Mouse (Mus musculus): ENCODE data around the gene Cd44. TPM values are rescaled to one million over a fixed set of nuclear protein-coding genes. Genes with fewer than 3 reads are reported as not detected.

Gene Cd44
- total RNA-seq, 4 experiments from 2014 or later, result 2.2 to 5.0 (median 3.4) TPM

DNA sequence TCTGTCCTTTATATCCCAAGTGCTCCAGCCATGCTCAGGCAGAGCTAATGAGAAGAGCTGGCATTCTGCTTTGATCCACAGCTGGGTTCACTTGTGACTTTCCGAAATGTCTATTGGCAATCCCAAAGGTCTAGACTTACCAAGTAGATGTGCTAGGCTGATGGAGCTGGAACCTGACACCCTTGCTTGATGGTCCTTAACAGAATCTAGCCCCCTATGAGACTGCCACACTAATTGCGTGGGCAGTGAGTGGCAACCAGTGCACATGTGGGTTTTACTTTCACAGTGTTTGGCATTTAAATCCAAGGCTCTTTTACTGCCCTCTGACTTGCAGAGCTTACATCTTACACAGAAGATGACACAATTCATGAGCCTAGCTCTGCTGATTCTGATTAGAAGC is 29.0 kb downstream of the Cd44 start:
- DNase-seq (ENCODE audit: low spot score in 2 of 2), result no peak

DNA sequence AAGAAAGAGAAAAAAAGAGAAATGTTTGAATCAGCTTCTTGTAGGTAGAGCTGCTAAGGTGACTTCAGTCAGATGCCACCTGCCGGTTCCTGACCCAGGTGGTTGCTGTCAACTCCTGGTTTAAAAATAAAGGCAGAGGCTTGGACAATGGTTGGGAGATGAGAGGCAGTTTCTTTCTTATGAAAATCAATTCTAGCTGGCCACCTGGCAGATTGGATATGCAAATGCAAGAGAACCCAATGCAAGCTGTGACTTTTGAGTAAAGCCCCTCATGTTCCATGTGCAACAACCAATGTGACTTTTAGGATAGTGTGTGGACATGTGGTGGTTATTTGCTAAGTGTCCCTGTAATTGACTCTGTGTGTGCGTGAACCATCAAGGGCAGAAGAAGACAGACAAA is 33.0 kb downstream of the Cd44 start:
- DNase-seq (ENCODE audit: low spot score in 2 of 2), result no peak

DNA sequence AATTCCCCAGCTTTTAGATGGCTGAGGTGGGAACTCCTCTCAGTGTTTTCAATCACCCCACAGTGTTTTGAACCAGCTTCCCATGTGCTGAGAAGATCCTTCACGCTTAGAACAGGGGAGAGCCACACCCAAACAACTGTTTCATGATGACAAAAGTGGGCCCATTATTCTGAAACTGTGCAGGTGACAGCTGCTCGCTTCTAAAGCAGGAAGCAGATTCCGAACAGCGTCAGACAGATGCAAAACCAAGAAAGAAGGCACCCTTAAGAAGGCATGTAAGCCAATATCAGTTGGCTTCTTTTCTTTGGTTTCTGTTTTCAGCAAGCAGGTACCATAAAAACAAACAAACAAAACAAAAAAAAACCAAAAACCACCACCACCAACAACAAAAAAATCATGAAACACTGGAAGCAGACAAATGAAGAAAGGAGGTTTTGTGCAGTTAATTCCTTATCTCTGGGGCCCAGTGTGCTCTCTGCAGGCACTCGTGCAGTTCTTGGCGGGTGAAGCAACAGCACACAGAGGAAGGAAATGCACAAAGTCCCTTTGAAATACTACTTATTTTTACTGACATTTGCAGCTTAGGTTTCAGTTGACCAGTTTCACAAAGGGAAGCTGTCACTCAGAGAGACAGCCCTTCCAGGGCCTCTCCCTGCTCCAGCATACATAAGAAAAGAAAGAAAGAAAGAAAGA is 33.9 kb downstream of the Cd44 start:
- DNase-seq (ENCODE audit: low spot score in 2 of 2), result no peak

DNA sequence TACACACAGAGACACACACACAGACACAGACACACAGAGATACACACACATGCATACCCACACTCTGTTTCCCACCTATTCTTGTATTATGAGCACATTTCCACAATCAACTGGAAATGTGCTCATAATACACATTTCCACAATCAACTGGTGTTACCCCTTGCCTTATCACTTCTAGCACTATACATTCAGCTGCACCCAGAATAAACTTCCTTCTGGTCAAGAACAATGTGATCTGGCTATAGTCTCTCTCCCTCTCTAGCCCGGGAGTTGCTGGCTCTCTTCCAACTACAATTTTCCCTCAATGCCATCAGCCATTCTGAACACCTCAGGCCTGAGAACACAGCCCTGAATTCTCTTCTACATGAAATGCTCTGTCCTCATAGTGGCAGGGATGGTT is 34.9 kb downstream of the Cd44 start:
- DNase-seq (ENCODE audit: low spot score in 2 of 2), result no peak

DNA sequence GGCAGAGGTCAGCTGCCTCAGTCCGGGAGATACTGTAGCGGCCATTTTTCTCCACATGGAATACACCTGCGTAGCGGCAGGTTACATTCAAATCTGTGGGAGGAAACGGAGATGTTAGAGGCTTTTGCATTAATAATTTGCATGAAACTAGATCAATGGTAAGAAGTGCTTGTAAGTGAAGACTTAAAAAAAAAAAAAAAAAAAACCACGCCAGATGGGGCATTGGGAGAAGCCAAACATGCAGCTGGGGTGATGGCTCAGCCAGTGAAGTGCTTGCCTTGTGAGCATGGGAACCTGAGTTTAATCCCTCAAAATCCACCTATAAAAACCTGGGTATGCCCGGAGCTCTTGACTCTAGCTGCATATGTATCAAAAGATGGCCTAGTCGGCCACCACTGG is 36.1 kb downstream of the Cd44 start:
- no peak for DNase-seq (ENCODE audit: low spot score in 2 of 2)

DNA sequence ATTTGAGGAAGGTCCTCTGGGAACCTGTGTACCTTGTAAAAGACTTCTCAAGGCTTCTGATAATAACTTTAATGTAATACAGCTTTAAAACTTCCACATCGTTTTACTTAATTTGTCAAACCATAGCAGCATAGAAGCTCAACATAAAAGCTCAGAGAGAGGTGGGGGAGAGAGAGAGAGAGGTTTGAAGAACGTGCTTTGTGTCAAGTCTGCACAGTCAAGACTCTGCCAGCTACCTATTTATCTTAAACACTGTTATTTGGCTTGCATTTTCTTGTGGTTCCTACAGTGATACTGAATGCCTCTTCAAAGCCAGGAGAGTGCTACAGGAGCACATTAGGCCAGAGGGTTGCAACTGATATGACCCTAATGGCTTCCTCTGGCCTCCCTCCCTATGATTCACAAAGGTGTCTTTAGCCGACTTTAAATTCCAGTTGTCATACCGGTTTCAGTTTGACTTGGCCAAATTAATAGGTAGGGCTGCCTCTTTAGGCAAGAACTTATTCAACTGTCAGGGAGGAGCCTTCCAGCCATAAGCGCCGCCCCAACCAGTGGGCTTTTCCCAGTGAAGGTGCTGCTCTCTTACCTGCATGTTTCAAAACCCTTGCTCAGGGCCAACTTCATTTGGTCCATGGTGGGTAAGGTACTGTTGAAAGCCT is 36.6 kb downstream of the Cd44 start:
- no peak for DNase-seq (ENCODE audit: low spot score in 2 of 2)

DNA sequence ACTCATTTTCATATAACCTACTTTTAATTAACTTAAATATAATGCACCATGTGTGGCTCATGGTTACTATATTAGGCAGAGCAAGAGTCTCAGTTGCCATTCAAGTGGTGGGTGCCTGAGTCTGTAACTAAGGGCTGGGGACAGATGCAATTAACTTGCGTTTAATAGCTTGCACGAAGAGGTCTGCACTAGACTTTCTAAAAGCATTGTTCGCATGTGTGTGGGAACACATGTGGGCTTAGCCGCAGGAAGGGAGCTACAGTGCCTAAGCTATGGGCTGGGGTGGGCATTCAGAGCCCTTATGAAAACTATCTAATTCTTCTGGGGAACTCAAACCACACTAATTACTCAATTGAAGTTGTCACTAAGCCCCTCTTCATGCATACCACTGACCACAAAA is 37.4 kb downstream of the Cd44 start:
- no peak for DNase-seq (ENCODE audit: low spot score in 2 of 2)

DNA sequence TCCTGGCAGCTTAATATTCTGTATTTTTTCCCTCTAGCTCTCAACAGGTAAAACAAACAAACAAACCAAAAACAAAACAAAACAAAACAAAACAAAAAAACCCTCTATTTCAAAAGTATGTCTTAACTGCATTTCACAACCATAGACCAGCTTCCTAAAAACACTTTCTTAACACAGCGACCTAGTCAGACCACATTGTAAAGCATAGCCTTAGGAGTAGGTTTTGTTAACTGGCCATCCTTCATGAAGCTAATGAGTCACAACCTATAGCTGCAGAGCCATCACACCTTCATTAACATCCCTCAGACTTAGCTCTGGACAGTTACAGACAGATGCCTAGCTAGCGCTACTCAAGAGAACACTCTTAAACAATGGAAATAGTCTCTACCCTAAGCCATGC is 37.9 kb downstream of the Cd44 start:
- DNase-seq (ENCODE audit: low spot score in 2 of 2), result no peak

DNA sequence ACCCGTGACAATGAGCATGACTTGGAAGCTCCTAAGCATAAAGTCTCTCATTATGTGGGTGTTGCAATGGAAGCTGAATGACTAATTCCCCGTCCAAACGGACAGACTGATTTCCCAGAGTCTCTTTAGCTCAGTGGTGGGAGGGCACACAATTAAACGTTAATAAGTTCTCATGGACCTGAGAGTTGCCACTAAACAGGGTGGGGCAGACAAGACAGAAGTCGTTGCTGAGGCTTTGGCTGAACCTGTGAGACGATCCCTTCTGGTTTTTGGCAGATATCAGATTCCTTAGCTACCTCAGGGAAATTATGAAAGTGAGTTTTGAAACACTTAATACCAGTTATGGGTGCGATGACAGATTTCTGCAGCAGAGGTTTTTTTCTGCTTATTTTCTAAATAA is 38.8 kb downstream of the Cd44 start:
- DNase-seq (ENCODE audit: low spot score in 2 of 2), result no peak

DNA sequence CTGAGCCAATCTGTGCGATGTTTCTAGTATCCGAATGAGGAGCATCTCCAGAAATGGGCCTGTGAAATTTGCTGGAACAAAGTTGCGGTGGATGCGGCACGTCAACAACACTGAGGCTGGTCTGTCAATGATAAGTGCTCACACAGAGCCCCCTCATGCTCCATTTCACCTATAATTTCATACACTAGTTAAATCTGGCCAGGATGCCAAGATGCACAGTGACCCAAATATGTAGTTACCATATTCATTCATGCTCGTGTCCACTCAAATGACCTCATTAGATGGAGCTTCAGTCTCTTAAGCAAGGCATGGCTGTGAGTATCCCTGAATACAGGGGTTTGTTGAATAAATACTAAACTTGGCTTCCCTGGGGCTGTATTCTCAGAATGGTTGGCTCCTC is 43.2 kb downstream of the Cd44 start:
- no peak for DNase-seq (ENCODE audit: low spot score in 2 of 2)

DNA sequence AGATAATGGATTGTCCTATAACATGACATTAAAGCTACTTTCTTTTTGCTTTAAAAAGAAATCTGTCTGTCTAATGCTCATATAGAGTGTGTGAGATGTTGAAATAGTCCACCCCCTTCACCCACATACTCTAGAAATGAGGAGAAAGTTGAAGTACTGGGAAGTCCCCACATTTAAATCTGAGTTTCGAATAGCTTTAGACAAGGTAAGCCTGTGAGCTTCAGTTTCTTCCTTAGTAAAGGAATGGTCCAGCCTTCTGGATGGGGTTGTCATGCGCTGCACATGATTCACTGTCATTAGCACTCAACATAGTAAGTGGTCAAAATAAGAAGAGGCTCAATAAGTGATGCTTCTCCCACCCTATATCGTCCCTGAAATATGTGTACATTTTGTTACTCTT is 48.2 kb downstream of the Cd44 start:
- no peak for DNase-seq (ENCODE audit: low spot score in 2 of 2)

DNA sequence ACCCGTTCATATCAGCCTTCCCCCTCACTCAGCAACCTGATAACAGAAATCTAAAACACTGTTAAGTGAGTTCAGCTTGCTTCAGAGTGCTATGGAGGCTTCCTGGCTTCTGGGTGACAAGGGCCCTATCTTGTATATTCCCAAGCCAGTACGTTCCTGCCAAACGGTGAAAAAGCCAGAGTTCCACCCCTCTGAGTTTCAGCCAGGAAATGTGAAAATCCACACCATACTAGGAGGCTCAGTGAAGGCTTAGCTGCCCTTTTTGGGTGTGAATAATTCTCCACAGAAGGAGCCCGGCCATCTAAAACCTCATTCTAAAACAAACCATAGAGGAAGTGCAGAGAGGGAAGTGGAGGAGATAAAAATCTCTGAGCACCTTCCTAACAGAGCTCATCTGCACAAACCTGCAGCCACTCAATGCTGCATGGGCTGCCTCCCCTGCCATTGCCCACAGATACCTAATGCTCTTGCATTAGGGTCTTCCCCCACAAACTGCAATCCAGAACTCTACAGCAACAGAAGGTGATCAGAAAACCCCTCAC is 49.5 kb downstream of the Cd44 start:
- DNase-seq (ENCODE audit: low spot score in 2 of 2), result no peak

DNA sequence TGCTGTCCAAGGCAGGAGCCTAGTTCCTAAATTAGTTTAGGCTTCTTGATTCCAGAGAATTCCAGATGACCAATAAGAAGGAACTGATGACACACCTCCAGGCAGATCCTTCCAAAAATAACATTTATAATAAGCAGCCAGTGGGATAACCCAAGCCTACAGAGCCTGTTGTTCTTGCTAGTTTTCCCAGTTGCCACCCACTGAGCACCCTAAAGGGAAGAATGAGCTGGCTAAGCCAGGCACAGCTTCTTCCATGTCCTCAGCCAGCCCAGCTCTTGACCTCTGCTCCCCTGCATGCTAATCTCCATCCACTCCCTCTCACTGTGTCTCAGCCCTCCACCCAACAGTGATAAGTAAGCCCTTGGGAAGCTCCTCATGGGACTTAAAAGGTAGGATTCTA is 51.4 kb downstream of the Cd44 start:
- no peak for DNase-seq (ENCODE audit: low spot score in 2 of 2)

DNA sequence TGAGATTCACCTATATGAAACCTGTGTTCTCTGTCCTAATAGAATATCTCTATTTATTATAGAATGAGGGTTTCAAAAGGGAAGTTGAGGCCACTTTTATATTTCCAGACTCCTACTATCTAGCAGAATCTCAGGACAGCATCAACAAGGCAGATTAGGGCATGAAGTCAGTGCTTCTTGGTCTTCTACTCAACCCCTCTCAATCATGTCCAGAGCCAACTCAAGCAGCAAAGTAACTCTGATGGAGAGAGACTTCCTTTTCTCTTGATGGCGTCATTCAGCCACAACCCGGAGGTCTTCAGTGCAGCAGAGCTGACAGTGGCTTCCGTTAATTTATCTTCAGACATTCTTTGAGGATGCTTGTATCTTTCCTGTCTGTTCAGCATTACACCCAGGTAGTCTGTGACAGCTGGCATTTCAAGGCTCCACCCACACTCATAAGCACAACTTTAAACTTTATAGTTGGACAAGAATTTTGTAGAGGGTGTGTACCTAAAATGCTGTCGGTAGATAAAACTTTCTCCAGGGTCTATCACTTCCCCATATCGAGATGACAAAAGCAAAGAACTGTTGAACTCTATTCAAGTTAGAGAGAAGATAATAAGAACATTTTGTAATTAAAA is 52.5 kb downstream of the Cd44 start:
- no peak for DNase-seq (ENCODE audit: low spot score in 2 of 2)

DNA sequence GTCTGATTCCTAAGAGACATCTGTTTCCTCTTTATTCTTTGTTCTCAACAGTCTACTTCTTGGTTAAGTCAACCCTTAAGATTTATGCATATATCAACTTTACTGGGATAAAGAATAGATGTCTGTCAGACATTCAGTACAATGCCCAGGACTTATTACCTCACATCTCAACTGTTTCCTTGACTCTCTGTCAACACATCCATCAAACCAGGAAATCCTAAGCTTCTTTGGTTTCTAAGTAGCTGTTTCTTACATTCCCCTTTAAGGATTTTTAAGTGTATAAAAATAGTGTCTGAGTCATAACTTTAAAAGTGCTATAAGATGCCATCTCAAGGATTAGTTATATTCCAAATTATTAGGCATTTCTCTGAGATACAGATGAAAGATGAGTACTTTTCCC is 60.2 kb downstream of the Cd44 start:
- no peak for DNase-seq (ENCODE audit: low spot score in 2 of 2)

DNA sequence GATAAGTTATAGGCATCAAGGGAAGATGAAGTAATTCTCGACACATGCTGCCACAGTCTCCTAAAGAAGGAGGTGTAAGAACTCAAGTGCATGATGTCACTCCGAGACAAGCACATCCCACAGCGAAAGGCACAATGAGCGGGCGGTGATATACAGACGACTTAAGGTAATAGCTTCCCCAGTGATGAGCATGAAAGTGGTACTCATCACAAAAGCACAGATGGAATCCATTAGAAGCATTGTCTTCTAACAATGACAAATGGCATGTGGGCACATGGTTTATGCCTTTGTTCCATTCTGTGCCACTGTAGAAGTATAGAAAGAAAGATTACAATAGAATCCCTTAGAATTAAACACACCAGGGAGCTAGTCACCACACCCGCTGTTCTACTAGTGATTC is 63.3 kb downstream of the Cd44 start:
- no peak for DNase-seq (ENCODE audit: low spot score in 2 of 2)

DNA sequence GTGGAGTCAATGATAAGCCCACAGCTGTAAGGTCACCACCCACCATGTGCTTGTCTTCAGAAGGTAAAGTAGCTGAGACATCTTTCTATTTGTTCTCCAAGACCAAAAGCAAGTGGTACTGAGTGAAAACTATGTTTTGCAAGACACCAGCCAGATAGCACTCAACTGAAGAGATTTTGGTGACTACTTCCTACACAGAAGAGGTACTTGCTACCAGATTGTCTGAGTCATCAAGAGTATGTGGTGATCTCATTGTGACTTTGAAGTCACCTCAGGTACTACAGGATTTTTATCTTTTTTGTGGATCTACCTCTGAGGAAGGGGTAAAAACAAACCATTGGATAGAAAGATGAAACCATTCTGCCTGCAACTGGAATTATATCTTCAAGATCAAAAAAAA is 69.9 kb downstream of the Cd44 start:
- DNase-seq (ENCODE audit: low spot score in 2 of 2), result no peak

DNA sequence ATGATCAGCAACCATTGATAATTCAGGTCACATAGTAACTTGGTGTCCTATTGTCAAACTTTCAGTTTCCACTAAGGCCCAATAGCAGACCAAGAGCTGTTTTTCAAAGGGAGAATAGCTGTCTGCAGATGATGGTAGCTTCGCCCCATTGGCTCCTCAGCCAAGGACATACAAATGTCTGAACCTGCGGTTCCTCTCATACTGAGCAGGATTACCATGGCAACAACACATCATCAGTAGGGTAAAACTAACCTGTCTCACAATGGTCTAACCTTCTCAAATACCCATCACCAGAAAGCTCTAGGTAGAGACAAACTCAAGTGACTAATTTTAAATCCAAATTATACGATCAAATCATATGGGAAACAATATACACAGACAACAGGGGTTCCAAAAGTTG is 72.3 kb downstream of the Cd44 start:
- DNase-seq (ENCODE audit: low spot score in 2 of 2), result peak in 1 of 2 experiments; percentile 35

DNA sequence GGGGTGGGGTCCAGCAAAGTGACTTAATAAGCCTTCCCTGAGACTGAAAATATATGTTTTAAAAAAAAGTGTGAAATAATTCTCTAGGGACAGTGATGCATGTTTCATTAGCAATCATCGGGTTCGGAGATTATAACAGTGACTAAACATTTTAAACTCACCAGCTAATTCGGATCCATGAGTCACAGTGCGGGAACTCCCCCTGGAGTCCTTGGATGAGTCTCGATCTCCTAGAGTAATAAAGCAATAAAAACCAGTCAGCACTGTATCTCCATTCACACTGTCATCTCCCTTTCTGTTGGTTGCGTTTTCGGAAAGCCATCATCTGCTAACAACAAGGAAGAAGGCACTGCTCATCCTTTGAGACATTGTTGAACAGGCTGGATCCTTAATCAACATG is 73.1 kb downstream of the Cd44 start:
- no peak for DNase-seq (ENCODE audit: low spot score in 2 of 2)

DNA sequence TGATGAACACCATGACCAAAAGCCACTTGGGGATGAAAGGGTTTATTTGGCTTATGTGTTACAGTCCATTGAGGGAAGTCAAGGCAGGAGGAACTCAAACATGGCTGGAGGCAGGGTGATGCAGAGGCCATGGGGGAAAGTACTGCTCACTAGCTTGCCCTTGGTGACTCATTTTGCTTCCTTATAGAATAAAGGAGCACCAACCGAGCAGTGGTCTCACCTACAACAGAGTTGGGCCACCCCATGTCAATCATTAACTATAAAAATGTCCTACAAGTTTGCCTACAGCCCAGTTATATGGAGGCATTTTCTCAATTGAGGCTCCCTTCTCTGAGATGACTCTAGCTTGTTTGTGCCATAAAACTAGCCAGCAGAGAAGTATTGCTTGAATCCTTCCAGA is 73.6 kb downstream of the Cd44 start:
- DNase-seq (ENCODE audit: low spot score in 2 of 2), result no peak

DNA sequence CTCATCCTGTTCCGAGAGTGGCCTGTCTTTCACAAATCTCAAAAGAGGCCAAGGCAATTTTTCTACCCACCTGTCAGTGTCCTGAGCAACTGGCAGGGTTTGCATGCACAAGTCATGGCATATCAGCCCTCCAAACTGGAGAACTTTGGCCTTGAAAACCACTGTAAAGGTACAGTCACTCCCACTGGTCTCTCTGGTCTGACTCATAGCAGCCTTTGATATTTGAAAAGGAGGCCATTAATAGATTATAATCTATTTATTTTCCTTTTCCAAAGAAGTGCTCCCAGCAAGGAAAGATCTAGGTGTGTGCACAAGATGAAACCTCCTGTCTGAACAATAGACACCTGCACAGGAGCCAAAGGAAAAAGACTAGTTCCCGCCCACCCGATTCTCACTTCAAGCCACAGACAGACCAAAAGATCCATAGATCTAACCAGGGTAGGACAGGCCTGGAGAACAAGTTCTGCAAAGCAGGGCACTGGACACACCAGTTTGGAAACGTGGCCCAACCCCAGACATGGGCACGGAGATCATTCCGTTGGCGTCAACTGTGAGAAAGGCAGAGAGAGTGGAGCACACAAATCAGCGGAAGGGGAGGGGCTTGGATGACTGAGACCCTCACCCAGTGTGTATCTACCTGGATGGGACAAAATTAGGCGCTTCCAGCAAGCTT is 75.4 kb downstream of the Cd44 start:
- DNase-seq (ENCODE audit: low spot score in 2 of 2), result no peak

DNA sequence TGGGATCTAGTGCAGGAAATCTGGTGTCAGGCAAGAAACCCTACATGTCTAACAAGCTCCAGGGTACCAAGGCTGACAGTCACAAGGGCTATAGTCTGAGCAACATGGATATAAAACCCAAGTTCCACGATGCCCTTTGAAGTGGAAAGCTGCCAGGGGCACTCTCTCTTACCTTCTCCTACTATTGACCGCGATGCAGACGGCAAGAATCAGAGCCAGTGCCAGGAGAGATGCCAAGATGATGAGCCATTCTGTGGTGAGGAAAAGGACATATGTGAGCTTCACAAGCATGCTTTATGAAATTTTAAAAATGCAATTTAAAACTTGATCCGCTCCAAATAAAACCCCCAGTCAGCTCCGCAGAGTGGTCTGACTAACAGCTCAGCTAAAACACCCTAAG is 79.4 kb downstream of the Cd44 start:
- DNase-seq (ENCODE audit: low spot score in 2 of 2), result no peak

All from gastrocnemius, adult 8-10 months (tissue).